Mouse (Mus musculus): ENCODE measurements at regions not wholly inside any gene's neighbourhood (a gene's known extent, or its start where the extent isn't known, plus 50 kb on each side); places are given as distances from the start of the nearest gene placed in this dataset.

- no peak overlapping the region for H3K9ac ChIP-seq
- WGBS = 85% methylated on average over 1 of the region's 1 CpGs
- ATAC-seq (ENCODE audit: insufficient number of reproducible peaks, insufficient read depth, low FRiP score, low TSS enrichment) = no peak
- no peak overlapping the region for H3K4me2 ChIP-seq (replicated peaks)
- H3K27me3 ChIP-seq = no peaks in the 10 kb centered on the region
- no peak overlapping the region for H3K4me3 ChIP-seq
- 0 out of 2 replicates have a peak, but pooled peaks cover under 1% of the 10 kb centered on the region for H3K4me1 ChIP-seq
- no peaks in the 10 kb centered on the region for H3K36me3 ChIP-seq
- no peak overlapping the region for H3K27ac ChIP-seq
- H3K9me3 ChIP-seq = no peaks in the 10 kb centered on the region
Measured at GRCm38 (mm10) chr16:24211588-24211987, 181.7 kb upstream of the Lpp start.

GRCm38 (mm10) chr16:24208876-24209275 is 184.4 kb upstream of the Lpp start:
- WGBS = 51% methylated on average over 2 of the region's 2 CpGs

GRCm38 (mm10) chr16:24208118-24208517 is 185.2 kb upstream of the Lpp start:
- H3K27ac ChIP-seq = no peak overlapping the region
- H3K36me3 ChIP-seq = no peaks in the 10 kb centered on the region
- H3K4me1 ChIP-seq = peaks cover 11% of the 10 kb centered on the region
- H3K9ac ChIP-seq = no peak overlapping the region
- no peaks in the 10 kb centered on the region for H3K9me3 ChIP-seq
- H3K4me3 ChIP-seq = no peak overlapping the region
- 97% methylated on average over 2 of the region's 2 CpGs for WGBS
- H3K4me2 ChIP-seq (replicated peaks) = no peak overlapping the region
- no peaks in the 10 kb centered on the region for H3K27me3 ChIP-seq
- ATAC-seq (ENCODE audit: insufficient number of reproducible peaks, insufficient read depth, low FRiP score, low TSS enrichment) = no peak

More at GRCm38 (mm10) chr16:24208876-24209275, 184.4 kb upstream of the Lpp start:
- no peak for ATAC-seq (ENCODE audit: insufficient number of reproducible peaks, insufficient read depth, low FRiP score, low TSS enrichment)
- no peak overlapping the region for H3K4me3 ChIP-seq
- H3K27ac ChIP-seq = no peak overlapping the region
- H3K27me3 ChIP-seq = no peaks in the 10 kb centered on the region
- peaks cover 11% of the 10 kb centered on the region for H3K4me1 ChIP-seq
- H3K9ac ChIP-seq = no peak overlapping the region
- no peak overlapping the region for H3K4me2 ChIP-seq (replicated peaks)
- no peaks in the 10 kb centered on the region for H3K9me3 ChIP-seq
- H3K36me3 ChIP-seq = no peaks in the 10 kb centered on the region

- H3K9ac ChIP-seq = no peak overlapping the region
- peaks cover 11% of the 10 kb centered on the region for H3K4me1 ChIP-seq
- ATAC-seq (ENCODE audit: insufficient number of reproducible peaks, insufficient read depth, low FRiP score, low TSS enrichment) = no peak
- no peak overlapping the region for H3K4me3 ChIP-seq
- H3K27me3 ChIP-seq = no peaks in the 10 kb centered on the region
- 43% methylated on average over 4 of the region's 4 CpGs for WGBS
- H3K9me3 ChIP-seq = no peaks in the 10 kb centered on the region
- no peak overlapping the region for H3K4me2 ChIP-seq (replicated peaks)
- no peak overlapping the region for H3K27ac ChIP-seq
- H3K36me3 ChIP-seq = no peaks in the 10 kb centered on the region
Measured at GRCm38 (mm10) chr16:24207056-24207455, 186.3 kb upstream of the Lpp start.

- Histone ChIP-seq H3K4me1 (peaks cover 11% of the 10 kb centered on the region), H3K27ac (no peak overlapping the region), H3K4me2 (replicated peaks) (no peak overlapping the region), H3K9me3 (no peaks in the 10 kb centered on the region), H3K4me3 (no peak overlapping the region), H3K27me3 (no peaks in the 10 kb centered on the region), H3K9ac (no peak overlapping the region), H3K36me3 (no peaks in the 10 kb centered on the region)
- ATAC-seq (ENCODE audit: insufficient number of reproducible peaks, insufficient read depth, low FRiP score, low TSS enrichment) = no peak
- WGBS = 66% methylated on average over 4 of the region's 4 CpGs
Measured at GRCm38 (mm10) chr16:24206461-24206861, 186.8 kb upstream of the Lpp start.

GRCm38 (mm10) chr16:24205594-24205993 is 187.7 kb upstream of the Lpp start:
- Histone ChIP-seq H3K4me2 (replicated peaks) (no peak overlapping the region), H3K27me3 (no peaks in the 10 kb centered on the region), H3K36me3 (no peaks in the 10 kb centered on the region), H3K9ac (no peak overlapping the region), H3K27ac (no peak overlapping the region), H3K4me1 (peaks cover 11% of the 10 kb centered on the region), H3K4me3 (no peak overlapping the region), H3K9me3 (no peaks in the 10 kb centered on the region)
- 44% methylated on average over 5 of the region's 5 CpGs for WGBS
- no peak for ATAC-seq (ENCODE audit: insufficient number of reproducible peaks, insufficient read depth, low FRiP score, low TSS enrichment)

GRCm38 (mm10) chr16:24204064-24204730 is 189.1 kb upstream of the Lpp start:
- Histone ChIP-seq H3K4me1 (peaks cover 11% of the 10 kb centered on the region), H3K4me3 (no peak overlapping the region), H3K9me3 (no peaks in the 10 kb centered on the region), H3K27ac (no peak overlapping the region), H3K36me3 (no peaks in the 10 kb centered on the region), H3K27me3 (no peaks in the 10 kb centered on the region), H3K9ac (no peak overlapping the region), H3K4me2 (replicated peaks) (no peak overlapping the region)
- ATAC-seq (ENCODE audit: insufficient number of reproducible peaks, insufficient read depth, low FRiP score, low TSS enrichment) = no peak
- 87% methylated on average over 4 of the region's 4 CpGs for WGBS

- H3K9ac ChIP-seq = no peak overlapping the region
- no peak for ATAC-seq (ENCODE audit: insufficient number of reproducible peaks, insufficient read depth, low FRiP score, low TSS enrichment)
- H3K36me3 ChIP-seq = no peaks in the 10 kb centered on the region
- no peak overlapping the region for H3K4me2 ChIP-seq (replicated peaks)
- H3K27ac ChIP-seq = no peak overlapping the region
- H3K9me3 ChIP-seq = no peaks in the 10 kb centered on the region
- WGBS = 87% methylated on average over 5 of the region's 5 CpGs
- H3K4me1 ChIP-seq = peaks cover 15% of the 10 kb centered on the region
- no peak overlapping the region for H3K4me3 ChIP-seq
- no peaks in the 10 kb centered on the region for H3K27me3 ChIP-seq
Measured at GRCm38 (mm10) chr16:24202653-24203052, 190.7 kb upstream of the Lpp start.

- ATAC-seq (ENCODE audit: insufficient number of reproducible peaks, insufficient read depth, low FRiP score, low TSS enrichment) = no peak
- 72% methylated on average over 7 of the region's 7 CpGs for WGBS
Measured at GRCm38 (mm10) chr16:24201455-24201854, 191.9 kb upstream of the Lpp start.

GRCm38 (mm10) chr16:24200200-24200599 is 193.1 kb upstream of the Lpp start:
- Histone ChIP-seq H3K4me2 (replicated peaks) (no peak overlapping the region), H3K36me3 (no peaks in the 10 kb centered on the region), H3K4me3 (no peak overlapping the region), H3K4me1 (peaks cover 4% of the 10 kb centered on the region; the same call in 1 of the 2 replicates), H3K9ac (no peak overlapping the region), H3K9me3 (no peaks in the 10 kb centered on the region), H3K27me3 (no peaks in the 10 kb centered on the region), H3K27ac (no peak overlapping the region)
- WGBS = 81% methylated on average over 5 of the region's 5 CpGs
- ATAC-seq (ENCODE audit: insufficient number of reproducible peaks, insufficient read depth, low FRiP score, low TSS enrichment) = no peak

More at GRCm38 (mm10) chr16:24201455-24201854, 191.9 kb upstream of the Lpp start:
- H3K4me3 ChIP-seq = no peak overlapping the region
- H3K9me3 ChIP-seq = no peaks in the 10 kb centered on the region
- no peak overlapping the region for H3K9ac ChIP-seq
- H3K27me3 ChIP-seq = no peaks in the 10 kb centered on the region
- no peak overlapping the region for H3K27ac ChIP-seq
- no peak overlapping the region for H3K4me2 ChIP-seq (replicated peaks)
- peaks cover 14% of the 10 kb centered on the region for H3K4me1 ChIP-seq
- H3K36me3 ChIP-seq = no peaks in the 10 kb centered on the region

- Histone ChIP-seq H3K36me3 (no peaks in the 10 kb centered on the region), H3K4me3 (no peak overlapping the region), H3K27me3 (no peaks in the 10 kb centered on the region), H3K9ac (no peak overlapping the region), H3K27ac (no peak overlapping the region), H3K4me2 (replicated peaks) (no peak overlapping the region), H3K9me3 (no peaks in the 10 kb centered on the region), H3K4me1 (peaks cover 4% of the 10 kb centered on the region; the same call in 1 of the 2 replicates)
- 77% methylated on average over 18 of the region's 18 CpGs for WGBS
- ATAC-seq (ENCODE audit: insufficient number of reproducible peaks, insufficient read depth, low FRiP score, low TSS enrichment) = no peak
Measured at GRCm38 (mm10) chr16:24199408-24200167, 193.7 kb upstream of the Lpp start.

- Histone ChIP-seq H3K9me3 (no peaks in the 10 kb centered on the region), H3K9ac (no peak overlapping the region), H3K27me3 (no peaks in the 10 kb centered on the region), H3K4me1 (peaks cover 4% of the 10 kb centered on the region; the same call in 1 of the 2 replicates), H3K36me3 (no peaks in the 10 kb centered on the region), H3K4me2 (replicated peaks) (no peak overlapping the region), H3K4me3 (no peak overlapping the region), H3K27ac (no peak overlapping the region)
- no peak for ATAC-seq (ENCODE audit: insufficient number of reproducible peaks, insufficient read depth, low FRiP score, low TSS enrichment)
Measured at GRCm38 (mm10) chr16:24198291-24198690, 195.0 kb upstream of the Lpp start.

Data from embryonic facial prominence, embryonic 12.5 days (tissue).